ENCODE assay signal across 21 mouse cellular contexts in the genomic region with DNA sequence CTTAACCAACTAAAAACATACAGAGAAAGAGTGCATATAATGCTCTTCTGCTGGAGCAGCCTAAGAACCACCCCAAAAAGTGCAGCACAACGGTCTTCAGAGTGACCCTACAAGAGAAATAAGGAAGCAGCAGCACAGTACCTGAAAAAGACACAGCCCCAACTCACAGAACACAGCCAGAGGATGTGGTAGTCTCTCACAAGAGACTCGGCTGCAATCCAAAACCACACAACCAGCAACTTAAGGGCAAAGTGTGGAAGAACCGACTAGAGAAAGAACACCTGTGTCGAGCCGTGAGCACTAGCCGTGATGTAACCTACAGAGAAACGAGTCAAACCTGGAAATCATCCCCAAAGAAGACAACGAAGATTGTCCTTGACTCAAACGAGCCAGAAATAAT. TPM values are rescaled to one million over a fixed set of nuclear protein-coding genes. Genes with fewer than 3 reads are reported as not detected.
DNase-seq lines count a peak whose midpoint lies in the region; ATAC-seq and TF ChIP-seq lines count a peak whose summit lies in the region.
"Had no signal": no experiment of that assay in that cellular context is flagged by ENCODE, and none has a peak within 500 bp of the region (broad histone marks: within the 10 kb centered on the region; RNA-seq: fewer than 3 reads in every experiment).

No protein-coding gene starts in this region.

- H3K36me3 ChIP-seq in CH12.LX (replicated peaks in 1 of 2; ENCODE audit: control insufficient read depth in 1 of 2, insufficient read depth in 1 of 2, low read length in 1 of 2), result peaks cover 0 to 21% of the 10 kb centered on the region in 2 experiments
- no peaks in the 10 kb centered on the region for H3K36me3 ChIP-seq in thymus, adult 2 months (ENCODE audit: control insufficient read depth, insufficient read depth, low read length)
- peaks cover 4% of the 10 kb centered on the region; the same call in 1 of the 2 replicates for H3K36me3 ChIP-seq in liver, embryonic 11.5 days (ENCODE audit: control insufficient read depth, insufficient read depth, low read length)
- H3K36me3 ChIP-seq in midbrain, embryonic 13.5 days, result peaks cover 10% of the 10 kb centered on the region; the same call in 1 of the 2 replicates
- H3K36me3 ChIP-seq: midbrain, embryonic 12.5 days had no signal

- H3K9me3 ChIP-seq in CH12.LX (replicated peaks; ENCODE audit: low read length), result no peaks in the 10 kb centered on the region
- H3K9me3 ChIP-seq in liver, embryonic 11.5 days (ENCODE audit: control insufficient read depth, low read length), result no peaks in the 10 kb centered on the region
- no peaks in the 10 kb centered on the region for H3K9me3 ChIP-seq in midbrain, embryonic 13.5 days
- H3K9me3 ChIP-seq: embryonic facial prominence, embryonic 13.5 days; hindbrain, embryonic 15.5 days; limb, embryonic 13.5 days; liver, embryonic 15.5 days; midbrain, embryonic 12.5 days had no signal

- ATAC-seq in megakaryocyte, adult 5-6 weeks (ENCODE audit: poor library complexity, severe bottlenecking), result peak; percentile 56
- ATAC-seq in liver, embryonic 11.5 days (replicated peaks; ENCODE audit: low FRiP score), result no peak
- ATAC-seq in midbrain, embryonic 13.5 days, result no peak

- H3K27me3 ChIP-seq in CH12.LX (replicated peaks), result no peaks in the 10 kb centered on the region
- H3K27me3 ChIP-seq in thymus, adult 2 months (ENCODE audit: control insufficient read depth, insufficient read depth, low read length), result no peaks in the 10 kb centered on the region
- no peaks in the 10 kb centered on the region for H3K27me3 ChIP-seq in liver, embryonic 11.5 days (replicated peaks; ENCODE audit: control insufficient read depth, insufficient read depth, low read length)
- H3K27me3 ChIP-seq in midbrain, embryonic 13.5 days, result no peaks in the 10 kb centered on the region
- H3K27me3 ChIP-seq: embryonic facial prominence, embryonic 13.5 days; hindbrain, embryonic 15.5 days; limb, embryonic 13.5 days; liver, embryonic 15.5 days; midbrain, embryonic 12.5 days had no signal

- no peak overlapping the region for H3K4me3 ChIP-seq in CH12.LX (replicated peaks in 1 of 3; ENCODE audit: low read depth in 2 of 3, low read length in 2 of 3, poor library complexity in 1 of 3)
- H3K4me3 ChIP-seq in thymus, adult 2 months (ENCODE audit: control insufficient read depth, insufficient read depth, low read length), result no peak overlapping the region
- H3K4me3 ChIP-seq in liver, embryonic 11.5 days (ENCODE audit: low read depth, low read length), result no peak overlapping the region
- H3K4me3 ChIP-seq in midbrain, embryonic 13.5 days (replicated peaks), result no peak overlapping the region
- H3K4me3 ChIP-seq: embryonic facial prominence, embryonic 13.5 days; hindbrain, embryonic 15.5 days; limb, embryonic 13.5 days; liver, embryonic 15.5 days; midbrain, embryonic 12.5 days had no signal

- no peak for TF ChIP-seq EP300 in CH12.LX (IDR thresholded peaks at IDR 0.05; ENCODE audit: low read length)

- WGBS in thymus, adult 2 months, result 6% methylated on average over 9 of the region's 9 CpGs
- 78% methylated on average over 9 of the region's 9 CpGs for WGBS in liver, embryonic 11.5 days
- 94% methylated on average over 9 of the region's 9 CpGs for WGBS in midbrain, embryonic 13.5 days

- no peak for TF ChIP-seq POLR2A in CH12.LX (IDR thresholded peaks at IDR 0.05; ENCODE audit: low read depth, low read length)
- TF ChIP-seq POLR2A in thymus, adult 2 months (IDR thresholded peaks at IDR 0.05; ENCODE audit: control insufficient read depth, extremely low read depth, insufficient read depth, low read length, poor library complexity), result no peak

- H3K27ac ChIP-seq in CH12.LX (ENCODE audit: insufficient read depth, low read depth), result no peak overlapping the region
- H3K27ac ChIP-seq in thymus, adult 2 months (ENCODE audit: control insufficient read depth, insufficient read depth, low read length), result peak overlapping the region; percentile 84
- no peak overlapping the region for H3K27ac ChIP-seq in liver, embryonic 11.5 days (ENCODE audit: low read depth, low read length)
- H3K27ac ChIP-seq in midbrain, embryonic 13.5 days, result no peak overlapping the region
- H3K27ac ChIP-seq: embryonic facial prominence, embryonic 13.5 days; hindbrain, embryonic 15.5 days; limb, embryonic 13.5 days; liver, embryonic 15.5 days; midbrain, embryonic 12.5 days had no signal

- dilution Hi-C loops in CH12.LX (cut with MboI; ENCODE audit: extremely low pct_ligation_motif_present, extremely low pct_unique_long_range_greater_than_20kb, low sequenced_read_pairs), result no loop called here

- H3K4me1 ChIP-seq in CH12.LX (ENCODE audit: control insufficient read depth in 1 of 2, insufficient read depth in 2 of 2), result peaks cover 2 to 18% of the 10 kb centered on the region in 2 experiments; a peak in 1 of 4 replicates
- H3K4me1 ChIP-seq in thymus, adult 2 months (replicated peaks; ENCODE audit: control insufficient read depth, insufficient read depth, low read length), result peaks cover 8% of the 10 kb centered on the region
- peaks cover 15% of the 10 kb centered on the region for H3K4me1 ChIP-seq in liver, embryonic 11.5 days (replicated peaks; ENCODE audit: control insufficient read depth, insufficient read depth, low read length)
- no peaks in the 10 kb centered on the region for H3K4me1 ChIP-seq in midbrain, embryonic 13.5 days (replicated peaks)
- H3K4me1 ChIP-seq: embryonic facial prominence, embryonic 13.5 days; limb, embryonic 13.5 days; midbrain, embryonic 12.5 days had no signal

- DNase-seq in CD4-positive helper T cell, adult 2 months (ENCODE audit: low read depth, low spot score), result peak; percentile 69
- DNase-seq in CH12.LX (ENCODE audit: extremely low read depth), result peak; percentile 29
- DNase-seq in thymus, adult 2 months, result peak; percentile 74
- DNase-seq in cerebellum, adult 11 months, result no peak
- no peak for DNase-seq in liver, embryonic 11.5 days (ENCODE audit: low spot score)
- DNase-seq in ovary, postnatal 36 days (ENCODE audit: low spot score), result no peak
- DNase-seq: adrenal gland, postnatal 10 days; cerebellum, adult 8-10 months; heart, postnatal 10 days; kidney, adult 18-20 months; kidney, postnatal 25 days; layer of hippocampus, adult 9-11 months; lung, postnatal 14 days; right cerebral cortex, postnatal 14 days had no signal

- TF ChIP-seq CTCF in CH12.LX (conservative IDR thresholded peaks at IDR 0.05 in 1 of 2, IDR thresholded peaks at IDR 0.05 in 1 of 2; ENCODE audit: low read depth in 2 of 2, low read length in 2 of 2), result no peak
- no peak for TF ChIP-seq CTCF in thymus, adult 2 months (IDR thresholded peaks at IDR 0.05; ENCODE audit: borderline replicate concordance, control insufficient read depth, extremely low read depth, insufficient read depth, low read length, poor library complexity)

- in situ Hi-C loops in CH12.LX (cut with MboI; ENCODE audit: low pct_ligation_motif_present, low pct_unique_long_range_greater_than_20kb, low sequenced_read_pairs), result no loop called here

- H3K79me2 ChIP-seq in CH12.LX (replicated peaks; ENCODE audit: control insufficient read depth, extremely low read depth, insufficient read depth, poor library complexity, severe bottlenecking), result peaks cover 4% of the 10 kb centered on the region

- TF ChIP-seq RAD21 in CH12.LX (IDR thresholded peaks at IDR 0.05; ENCODE audit: low read depth, low read length), result no peak

- no peak overlapping the region for H3K9ac ChIP-seq in CH12.LX (ENCODE audit: insufficient read depth, low read depth)
- no peak overlapping the region for H3K9ac ChIP-seq in liver, embryonic 11.5 days (ENCODE audit: low read depth, low read length)
- no peak overlapping the region for H3K9ac ChIP-seq in midbrain, embryonic 13.5 days (replicated peaks)
- H3K9ac ChIP-seq: embryonic facial prominence, embryonic 13.5 days; hindbrain, embryonic 15.5 days; limb, embryonic 13.5 days; liver, embryonic 15.5 days; midbrain, embryonic 12.5 days had no signal

- no peak overlapping the region for H3K4me2 ChIP-seq in CH12.LX (ENCODE audit: insufficient read depth, low read depth, poor library complexity, severe bottlenecking)
- H3K4me2 ChIP-seq in liver, embryonic 11.5 days, result no peak overlapping the region
- no peak overlapping the region for H3K4me2 ChIP-seq in midbrain, embryonic 13.5 days (replicated peaks)
- H3K4me2 ChIP-seq: embryonic facial prominence, embryonic 13.5 days; hindbrain, embryonic 15.5 days; limb, embryonic 13.5 days; liver, embryonic 15.5 days; midbrain, embryonic 12.5 days had no signal

TF ChIP-seq in CH12.LX, 34 proteins besides CTCF, POLR2A, EP300 and RAD21 (continues in another document):
- TF ChIP-seq MEF2A (IDR thresholded peaks at IDR 0.05; ENCODE audit: borderline replicate concordance, low read depth, low read length), result no peak
- no peak for TF ChIP-seq CHD1 (IDR thresholded peaks at IDR 0.05; ENCODE audit: low read depth, low read length)
- no peak for TF ChIP-seq MYC (IDR thresholded peaks at IDR 0.05; ENCODE audit: low read depth, low read length)
- no peak for TF ChIP-seq MAX (IDR thresholded peaks at IDR 0.05; ENCODE audit: low read length)
- no peak for TF ChIP-seq ZNF384 (IDR thresholded peaks at IDR 0.05; ENCODE audit: low read depth, low read length)
- no peak for TF ChIP-seq ELF1 (IDR thresholded peaks at IDR 0.05; ENCODE audit: low read depth, low read length)
- TF ChIP-seq E2F4 (IDR thresholded peaks at IDR 0.05; ENCODE audit: insufficient replicate concordance, low read depth, low read length), result no peak
- TF ChIP-seq ZC3H11A (IDR thresholded peaks at IDR 0.05; ENCODE audit: low read depth, low read length), result no peak
- no peak for TF ChIP-seq SIN3A (IDR thresholded peaks at IDR 0.05; ENCODE audit: low read length)
- no peak for TF ChIP-seq ZKSCAN1 (IDR thresholded peaks at IDR 0.05; ENCODE audit: borderline replicate concordance, low read depth, low read length)
- TF ChIP-seq JUND (conservative IDR thresholded peaks at IDR 0.05; ENCODE audit: low read depth, low read length), result no peak
- TF ChIP-seq BHLHE40 (IDR thresholded peaks at IDR 0.05; ENCODE audit: low read depth, low read length), result no peak
- no peak for TF ChIP-seq HCFC1 (IDR thresholded peaks at IDR 0.05; ENCODE audit: low read depth, low read length)
- TF ChIP-seq IRF4 (IDR thresholded peaks at IDR 0.05; ENCODE audit: low read depth, low read length), result no peak
- no peak for TF ChIP-seq JUN (IDR thresholded peaks at IDR 0.05; ENCODE audit: insufficient read depth, low read depth, low read length)
- TF ChIP-seq USF1 (IDR thresholded peaks at IDR 0.05; ENCODE audit: low read depth, low read length), result no peak
- no peak for TF ChIP-seq NELFE (IDR thresholded peaks at IDR 0.05; ENCODE audit: low read depth, low read length)

RNA-seq across cellular contexts. Expression of a gene that starts 20.3 kb away (rescaled TPM):
- total RNA-seq in CH12.LX (2012; rRNA removed), result 15.1 and 19.2 TPM in 2 replicates
- total RNA-seq in CH12.LX (2014; rRNA removed), result 28.7 and 32.4 TPM in 2 replicates
- polyA plus RNA-seq in CH12.LX (2012; ENCODE audit: insufficient read length, low read depth), result 15.4 and 17.7 TPM in 2 replicates
- 57.0 and 66.0 TPM in 2 replicates for total RNA-seq in megakaryocyte, adult 5-6 weeks (2015)
- 59.2 and 68.4 TPM in 2 replicates for total RNA-seq in megakaryocyte, adult 5-6 weeks (2017)
- 23.9 and 32.0 TPM in 2 replicates for polyA plus RNA-seq in thymus, adult 2 months (2012; rRNA removed)
- polyA plus RNA-seq in liver, embryonic 11.5 days (2014; fragmentation: Nextera tagmentation; extraction: Ambion mirVana), result 36.6 and 44.4 TPM in 2 replicates
- 84.5 and 89.7 TPM in 2 replicates for polyA plus RNA-seq in midbrain, embryonic 13.5 days (2015; fragmentation: Nextera tagmentation; extraction: Ambion mirVana)

Comparison
In these comparisons a context has a peak if more than half of its experiments do, and no peak if none do; other contexts are left out.
1. DNase-seq: peak in CD4-positive helper T cell, adult 2 months (single experiment), CH12.LX (single experiment) and thymus, adult 2 months (single experiment); none in cerebellum, adult 11 months (single experiment), liver, embryonic 11.5 days (single experiment) and ovary, postnatal 36 days (single experiment).